Mouse (Mus musculus): ENCODE measurements around the gene Rap1gap2. TPM values are rescaled to one million over a fixed set of nuclear protein-coding genes. Genes with fewer than 3 reads are reported as not detected.

Rap1gap2 gene
- total and polyA plus RNA-seq, 3 experiments: 5.1 to 12.9 (median 6.1) TPM

GRCm38 (mm10) chr11:74459651-74460050 is 151.1 kb downstream of the Rap1gap2 start:
- no peak for DNase-seq

- DNase-seq: no peak
These were observed 152.3 kb downstream of the Rap1gap2 start for GRCm38 (mm10) chr11:74458400-74458799.

- no peak for DNase-seq
These were observed 153.5 kb downstream of the Rap1gap2 start for GRCm38 (mm10) chr11:74457194-74457593.

- DNase-seq: no peak
These were observed 162.2 kb downstream of the Rap1gap2 start for GRCm38 (mm10) chr11:74448556-74448955.

GRCm38 (mm10) chr11:74447991-74448403 is 162.7 kb downstream of the Rap1gap2 start:
- peak; percentile 10 for DNase-seq

GRCm38 (mm10) chr11:74445591-74445990 is 165.1 kb downstream of the Rap1gap2 start:
- DNase-seq: no peak

GRCm38 (mm10) chr11:74443924-74444256 is 166.8 kb downstream of the Rap1gap2 start:
- no peak for DNase-seq

- DNase-seq: no peak
These were observed 167.4 kb downstream of the Rap1gap2 start for GRCm38 (mm10) chr11:74443147-74443923.

- no peak for DNase-seq
These were observed 168.3 kb downstream of the Rap1gap2 start for GRCm38 (mm10) chr11:74442396-74442795.

GRCm38 (mm10) chr11:74440112-74440511 is 170.6 kb downstream of the Rap1gap2 start:
- no peak for DNase-seq

- DNase-seq: no peak
These were observed 171.5 kb downstream of the Rap1gap2 start for GRCm38 (mm10) chr11:74439202-74439601.

- no peak for DNase-seq
These were observed 172.5 kb downstream of the Rap1gap2 start for GRCm38 (mm10) chr11:74438249-74438648.

GRCm38 (mm10) chr11:74435366-74435765 is 175.3 kb downstream of the Rap1gap2 start:
- no peak for DNase-seq

- no peak for DNase-seq
These were observed 177.7 kb downstream of the Rap1gap2 start for GRCm38 (mm10) chr11:74433000-74433399.

- DNase-seq: no peak
These were observed 180.8 kb downstream of the Rap1gap2 start for GRCm38 (mm10) chr11:74429798-74430529.

- no peak for DNase-seq
These were observed 184.4 kb downstream of the Rap1gap2 start for GRCm38 (mm10) chr11:74426306-74426705.

GRCm38 (mm10) chr11:74422019-74422418 is 188.7 kb downstream of the Rap1gap2 start:
- DNase-seq: no peak

- DNase-seq: no peak
These were observed 189.6 kb downstream of the Rap1gap2 start for GRCm38 (mm10) chr11:74421151-74421550.

GRCm38 (mm10) chr11:74419601-74420000 is 191.1 kb downstream of the Rap1gap2 start:
- no peak for DNase-seq

- no peak for DNase-seq
These were observed 195.0 kb downstream of the Rap1gap2 start for GRCm38 (mm10) chr11:74415736-74416135.

- DNase-seq: no peak
These were observed 196.6 kb downstream of the Rap1gap2 start for GRCm38 (mm10) chr11:74414112-74414511.

- no peak for DNase-seq
These were observed 197.2 kb downstream of the Rap1gap2 start for GRCm38 (mm10) chr11:74413449-74413972.

GRCm38 (mm10) chr11:74412462-74412861 is 198.3 kb downstream of the Rap1gap2 start:
- DNase-seq: no peak
